Mouse (Mus musculus): Measurements from ENCODE around the gene Rasal3.

DNA sequence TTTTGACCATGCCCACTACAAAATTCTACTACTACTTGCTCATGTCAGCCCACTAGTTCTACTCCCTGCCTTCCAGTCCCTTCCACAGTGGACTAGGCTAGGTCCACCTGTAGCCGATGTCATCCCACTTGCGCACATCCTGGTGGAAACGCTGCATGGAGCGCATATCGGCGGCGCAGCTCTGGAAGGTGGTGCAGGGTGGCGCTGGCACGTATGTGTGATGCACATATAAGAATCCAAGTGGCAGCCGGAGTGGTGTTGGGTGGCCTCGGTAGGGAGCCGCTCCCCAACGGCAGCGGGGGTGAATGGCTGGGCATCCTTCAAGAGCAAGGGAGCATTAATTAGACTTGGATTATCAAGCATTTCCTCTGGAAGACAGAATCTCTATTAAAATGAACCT, 13.4 kb upstream of the Rasal3 start:
- no peak for TF ChIP-seq POLR2A (IDR thresholded peaks at IDR 0.05; ENCODE audit: low read depth, low read length)
- no peak for TF ChIP-seq CTCF (IDR thresholded peaks at IDR 0.05; ENCODE audit: extremely low read depth, insufficient read depth, insufficient read length, insufficient replicate concordance)
